Comparison of ENCODE assay signal across 11 mouse cellular contexts in the genomic region with DNA sequence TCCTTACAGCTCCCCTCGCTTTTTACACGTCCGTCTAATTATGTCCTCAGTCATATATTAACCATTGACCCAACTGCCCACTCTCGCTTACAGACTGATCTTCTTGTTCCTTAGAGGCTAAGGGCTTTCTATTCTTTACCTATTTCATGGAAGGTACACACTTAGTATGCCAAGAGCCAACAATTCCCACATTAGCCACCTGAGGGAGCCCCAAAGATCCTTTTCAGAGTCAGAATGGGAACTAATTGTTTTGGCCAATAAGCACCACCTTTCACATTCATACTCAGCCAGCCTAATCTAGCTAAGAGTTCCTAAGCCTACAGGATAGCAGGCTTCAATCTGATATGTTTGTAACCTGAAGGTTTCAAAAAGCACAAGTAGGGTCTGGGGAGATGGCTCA. TPM values are rescaled to one million over a fixed set of nuclear protein-coding genes. Genes with fewer than 3 reads are reported as not detected.
DNase-seq lines count a peak whose midpoint lies in the region; ATAC-seq and TF ChIP-seq lines count a peak whose summit lies in the region.
"Had no signal": no experiment of that assay in that cellular context is flagged by ENCODE, and none has a peak within 500 bp of the region (broad histone marks: within the 10 kb centered on the region; RNA-seq: fewer than 3 reads in every experiment).

No protein-coding gene starts in this region.

- H3K36me3 ChIP-seq in embryonic facial prominence, embryonic 11.5 days (replicated peaks; ENCODE audit: control insufficient read depth, insufficient read depth, low read depth, low read length), result no peaks in the 10 kb centered on the region
- H3K36me3 ChIP-seq in embryonic facial prominence, embryonic 10.5 days (replicated peaks), result peaks cover 61% of the 10 kb centered on the region
- H3K36me3 ChIP-seq in liver, postnatal 0 days (replicated peaks; ENCODE audit: insufficient read depth, low read length), result 0 out of 2 replicates have a peak, but pooled peaks cover 2% of the 10 kb centered on the region
- no peaks in the 10 kb centered on the region for H3K36me3 ChIP-seq in liver, embryonic 11.5 days (ENCODE audit: control insufficient read depth, insufficient read depth, low read length)

- no peaks in the 10 kb centered on the region for H3K4me1 ChIP-seq in embryonic facial prominence, embryonic 11.5 days (ENCODE audit: control insufficient read depth, insufficient read depth, low read length)
- no peaks in the 10 kb centered on the region for H3K4me1 ChIP-seq in embryonic facial prominence, embryonic 10.5 days
- no peaks in the 10 kb centered on the region for H3K4me1 ChIP-seq in liver, postnatal 0 days (ENCODE audit: insufficient read depth)
- no peaks in the 10 kb centered on the region for H3K4me1 ChIP-seq in liver, embryonic 11.5 days (replicated peaks; ENCODE audit: control insufficient read depth, insufficient read depth, low read length)
- H3K4me1 ChIP-seq: hindbrain, embryonic 12.5 days; limb, embryonic 15.5 days; neural tube, embryonic 13.5 days had no signal

- H3K27ac ChIP-seq in embryonic facial prominence, embryonic 11.5 days (replicated peaks; ENCODE audit: low read depth, low read length), result no peak overlapping the region
- H3K27ac ChIP-seq in embryonic facial prominence, embryonic 10.5 days (replicated peaks), result no peak overlapping the region
- H3K27ac ChIP-seq in liver, postnatal 0 days (ENCODE audit: low read depth), result no peak overlapping the region
- H3K27ac ChIP-seq in liver, embryonic 11.5 days (ENCODE audit: low read depth, low read length), result no peak overlapping the region
- H3K27ac ChIP-seq: hindbrain, embryonic 12.5 days; limb, embryonic 15.5 days; neural tube, embryonic 13.5 days had no signal

- no peak for ATAC-seq in embryonic facial prominence, embryonic 11.5 days (replicated peaks; ENCODE audit: insufficient number of reproducible peaks, low FRiP score, low TSS enrichment, low read depth)
- ATAC-seq in liver, postnatal 0 days, result no peak
- no peak for ATAC-seq in liver, embryonic 11.5 days (replicated peaks; ENCODE audit: low FRiP score)
- no peak for ATAC-seq in Patski

- WGBS in embryonic facial prominence, embryonic 11.5 days, result 73% methylated on average over 4 of the region's 4 CpGs
- 87% methylated on average over 4 of the region's 4 CpGs for WGBS in embryonic facial prominence, embryonic 10.5 days
- WGBS in liver, postnatal 0 days (ENCODE audit: insufficient replicate concordance), result 78% methylated on average over 4 of the region's 4 CpGs
- WGBS in liver, embryonic 11.5 days, result 74% methylated on average over 4 of the region's 4 CpGs

- no peak overlapping the region for H3K4me2 ChIP-seq in embryonic facial prominence, embryonic 11.5 days (ENCODE audit: low read depth, low read length)
- H3K4me2 ChIP-seq in liver, postnatal 0 days (ENCODE audit: low read depth, low read length), result no peak overlapping the region
- no peak overlapping the region for H3K4me2 ChIP-seq in liver, embryonic 11.5 days
- H3K4me2 ChIP-seq: hindbrain, embryonic 12.5 days; limb, embryonic 15.5 days; neural tube, embryonic 13.5 days had no signal

- H3K9me3 ChIP-seq in embryonic facial prominence, embryonic 11.5 days (replicated peaks; ENCODE audit: control insufficient read depth, low read length), result no peaks in the 10 kb centered on the region
- no peaks in the 10 kb centered on the region for H3K9me3 ChIP-seq in embryonic facial prominence, embryonic 10.5 days
- no peaks in the 10 kb centered on the region for H3K9me3 ChIP-seq in liver, postnatal 0 days (ENCODE audit: low read length)
- H3K9me3 ChIP-seq in liver, embryonic 11.5 days (ENCODE audit: control insufficient read depth, low read length), result no peaks in the 10 kb centered on the region
- H3K9me3 ChIP-seq: hindbrain, embryonic 12.5 days; limb, embryonic 15.5 days; neural tube, embryonic 13.5 days had no signal

- DNase-seq in embryonic facial prominence, embryonic 11.5 days (ENCODE audit: low spot score), result peak; percentile 2
- DNase-seq in embryonic facial prominence, embryonic 10.5 days (ENCODE audit: low spot score), result no peak
- no peak for DNase-seq in liver, postnatal 0 days
- no peak for DNase-seq in liver, embryonic 11.5 days (ENCODE audit: low spot score)
- DNase-seq in Patski (ENCODE audit: low read depth, low spot score), result no peak
- peak; percentile 17 for DNase-seq in lung, postnatal 10 days
- no peak for DNase-seq in gastrocnemius, postnatal 10 days
- no peak for DNase-seq in urinary bladder, postnatal 4 days (ENCODE audit: low spot score in 2 of 2)

- H3K27me3 ChIP-seq in embryonic facial prominence, embryonic 11.5 days (ENCODE audit: control insufficient read depth, insufficient read depth, low read length), result no peaks in the 10 kb centered on the region
- no peaks in the 10 kb centered on the region for H3K27me3 ChIP-seq in embryonic facial prominence, embryonic 10.5 days (replicated peaks; ENCODE audit: low read depth, poor library complexity, severe bottlenecking)
- no peaks in the 10 kb centered on the region for H3K27me3 ChIP-seq in liver, postnatal 0 days (ENCODE audit: insufficient read depth, low read length)
- no peaks in the 10 kb centered on the region for H3K27me3 ChIP-seq in liver, embryonic 11.5 days (replicated peaks; ENCODE audit: control insufficient read depth, insufficient read depth, low read length)
- H3K27me3 ChIP-seq in Patski, result no peaks in the 10 kb centered on the region
- H3K27me3 ChIP-seq: hindbrain, embryonic 12.5 days; limb, embryonic 15.5 days; neural tube, embryonic 13.5 days had no signal

- no peak for TF ChIP-seq EP300 in liver, postnatal 0 days (IDR thresholded peaks at IDR 0.05; ENCODE audit: low read depth)

- in situ Hi-C loops in Patski (cut with MboI; ENCODE audit: low pct_unique_long_range_greater_than_20kb), result no loop called here

- no peak overlapping the region for H3K4me3 ChIP-seq in embryonic facial prominence, embryonic 11.5 days (ENCODE audit: low read depth, low read length)
- no peak overlapping the region for H3K4me3 ChIP-seq in embryonic facial prominence, embryonic 10.5 days
- H3K4me3 ChIP-seq in liver, postnatal 0 days (ENCODE audit: low read depth, low read length), result no peak overlapping the region
- H3K4me3 ChIP-seq in liver, embryonic 11.5 days (ENCODE audit: low read depth, low read length), result no peak overlapping the region
- H3K4me3 ChIP-seq: hindbrain, embryonic 12.5 days; limb, embryonic 15.5 days; neural tube, embryonic 13.5 days had no signal

- CTCF ChIA-PET in Patski (lab: Charles Lee), result interaction anchor here (0.8 kb wide), 1 partner anchor 9 kb away, joined by 4 read pairs; no protein-coding TSS in a partner anchor

- H3K9ac ChIP-seq in embryonic facial prominence, embryonic 11.5 days (replicated peaks; ENCODE audit: low read length), result no peak overlapping the region
- H3K9ac ChIP-seq in liver, postnatal 0 days (replicated peaks), result no peak overlapping the region
- H3K9ac ChIP-seq in liver, embryonic 11.5 days (ENCODE audit: low read depth, low read length), result no peak overlapping the region
- H3K9ac ChIP-seq: hindbrain, embryonic 12.5 days; limb, embryonic 15.5 days; neural tube, embryonic 13.5 days had no signal

- peak; percentile 33 for TF ChIP-seq CTCF in liver, postnatal 0 days (IDR thresholded peaks at IDR 0.05; ENCODE audit: low read depth)
- peak; percentile 53 for TF ChIP-seq CTCF in Patski (IDR thresholded peaks at IDR 0.05)

- POLR2A ChIA-PET in Patski (lab: Charles Lee), result no interaction called here

RNA-seq across cellular contexts. Expression of a gene that starts 26.7 kb away (rescaled TPM):
- polyA plus RNA-seq in embryonic facial prominence, embryonic 11.5 days (2014; fragmentation: Nextera tagmentation; extraction: Ambion mirVana), result 6.5 and 7.0 TPM in 2 replicates
- 3.7 and 5.6 TPM in 2 replicates for polyA plus RNA-seq in embryonic facial prominence, embryonic 10.5 days (2016; fragmentation: Nextera tagmentation; extraction: Ambion mirVana)
- polyA plus RNA-seq in liver, postnatal 0 days (2015; fragmentation: Nextera tagmentation; extraction: Ambion mirVana), result 0.33 and 0.34 TPM in 2 replicates
- polyA plus RNA-seq in liver, embryonic 11.5 days (2014; fragmentation: Nextera tagmentation; extraction: Ambion mirVana), result 2.0 and 2.4 TPM in 2 replicates
- polyA plus RNA-seq in Patski (2021), result 15.8 TPM
- total RNA-seq in gastrocnemius, postnatal 10 days (2021), result 10 to 100 TPM; 12.5 to 15.7 TPM

RNA-seq across cellular contexts. Expression of a gene that starts 42.1 kb away (rescaled TPM):
- polyA plus RNA-seq in embryonic facial prominence, embryonic 11.5 days (2014; fragmentation: Nextera tagmentation; extraction: Ambion mirVana), result 37.0 and 42.3 TPM in 2 replicates
- 34.0 and 36.4 TPM in 2 replicates for polyA plus RNA-seq in embryonic facial prominence, embryonic 10.5 days (2016; fragmentation: Nextera tagmentation; extraction: Ambion mirVana)
- polyA plus RNA-seq in liver, postnatal 0 days (2015; fragmentation: Nextera tagmentation; extraction: Ambion mirVana), result 10.8 and 11.5 TPM in 2 replicates
- polyA plus RNA-seq in liver, embryonic 11.5 days (2014; fragmentation: Nextera tagmentation; extraction: Ambion mirVana), result 29.6 and 32.2 TPM in 2 replicates
- 26.1 TPM for polyA plus RNA-seq in Patski (2021)
- 1 to 10 TPM; 8.9 to 9.0 TPM for total RNA-seq in gastrocnemius, postnatal 10 days (2021)

RNA-seq across cellular contexts. Expression of a gene that starts 42.2 kb away (rescaled TPM):
- polyA plus RNA-seq in embryonic facial prominence, embryonic 11.5 days (2014; fragmentation: Nextera tagmentation; extraction: Ambion mirVana), result 114 and 127 TPM in 2 replicates
- 91.1 and 94.6 TPM in 2 replicates for polyA plus RNA-seq in embryonic facial prominence, embryonic 10.5 days (2016; fragmentation: Nextera tagmentation; extraction: Ambion mirVana)
- polyA plus RNA-seq in liver, postnatal 0 days (2015; fragmentation: Nextera tagmentation; extraction: Ambion mirVana), result 25.9 and 26.1 TPM in 2 replicates
- polyA plus RNA-seq in liver, embryonic 11.5 days (2014; fragmentation: Nextera tagmentation; extraction: Ambion mirVana), result 74.3 and 77.2 TPM in 2 replicates
- polyA plus RNA-seq in Patski (2021), result 134 TPM
- total RNA-seq in gastrocnemius, postnatal 10 days (2021), result 10 to 100 TPM; 22.0 to 24.4 TPM

Comparison
In these comparisons a context has a peak if more than half of its experiments do, and no peak if none do; other contexts are left out.
1. DNase-seq: peak in embryonic facial prominence, embryonic 11.5 days (single experiment) and lung, postnatal 10 days (single experiment); none in embryonic facial prominence, embryonic 10.5 days (single experiment), liver, postnatal 0 days (single experiment), liver, embryonic 11.5 days (single experiment), Patski (single experiment), gastrocnemius, postnatal 10 days (single experiment) and urinary bladder, postnatal 4 days (0 of 2).